Mouse (Mus musculus) thymus, adult 2 months (tissue): ENCODE data around the gene Igfbpl1.

Source experiments
- CTCF ChIP-seq: fragments of 200-500 bp; IDR thresholded peaks from 2 replicates; pipeline ENCODE4 v1.5.1; 2012; ENCODE audit warnings: mild to moderate bottlenecking, control low read depth, low read length, moderate library complexity, borderline replicate concordance; ENCODE audit not compliant: control insufficient read depth, poor library complexity, insufficient read depth; ENCODE audit errors: extremely low read depth
- POLR2A ChIP-seq: fragments of 200-500 bp; IDR thresholded peaks from 2 replicates; pipeline ENCODE4 v1.6.1; 2012; ENCODE audit warnings: mild to moderate bottlenecking, low read length, control low read depth, moderate library complexity; ENCODE audit not compliant: control insufficient read depth, poor library complexity, insufficient read depth; ENCODE audit errors: extremely low read depth

DNA sequence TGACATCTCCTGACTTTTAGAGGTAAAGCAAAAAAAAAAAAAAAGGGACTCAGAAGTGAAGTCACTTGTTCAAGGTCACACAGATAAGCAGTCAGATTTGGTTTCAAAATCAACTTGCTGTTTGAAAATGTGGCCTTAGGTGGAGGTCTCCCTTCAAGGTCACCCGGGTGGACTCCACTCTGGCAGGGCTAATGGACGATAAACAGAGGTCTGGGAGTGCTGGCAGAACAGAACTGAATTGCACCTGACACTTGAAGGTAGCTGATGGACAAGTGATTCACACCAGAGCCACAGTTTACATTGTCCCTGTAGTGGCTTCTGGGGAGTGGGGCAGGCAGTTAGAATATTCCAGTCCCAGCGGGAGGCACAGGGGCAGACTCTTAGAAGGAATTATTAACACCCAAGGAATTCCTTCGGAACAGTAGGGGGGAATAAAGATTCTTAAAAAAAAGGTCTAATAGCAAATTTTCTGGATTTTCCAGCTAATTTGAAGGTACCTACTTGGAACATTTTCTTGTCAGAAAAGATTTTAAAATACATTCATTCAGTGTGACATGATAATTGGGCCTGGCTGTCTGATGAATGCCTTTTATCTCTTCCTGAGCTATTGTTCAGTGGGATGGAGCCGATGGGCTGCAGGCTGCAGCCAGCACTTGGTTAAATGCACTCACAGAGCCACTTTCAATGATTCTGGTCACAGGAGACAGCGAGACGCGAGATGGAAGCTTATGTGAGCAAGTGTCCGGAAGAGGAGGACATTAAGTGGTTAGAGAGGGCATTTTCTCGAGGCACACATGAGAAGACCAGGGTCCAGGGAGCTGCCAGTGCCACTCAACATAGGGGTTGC is 56.7 kb downstream of the Igfbpl1 start:
- no peak for TF ChIP-seq CTCF
- TF ChIP-seq POLR2A: no peak
